Mouse (Mus musculus) testis, adult 10 weeks (tissue): ENCODE results near the gene Nek1. TPM values are rescaled to one million over a fixed set of nuclear protein-coding genes. Genes with fewer than 3 reads are reported as not detected.

Experiments used
- polyA plus RNA-seq: library from polyadenylated mRNA; stranded (reverse); fragments of 350-450 nt; fragmentation: Illumina TruSeq; extraction: RNeasy Lipid Tissue Mini Kit (QIAGEN cat#74804); gene quantifications from one replicate; pipeline ENCODE4 v1.2.3, GENCODE M21; 2014; ENCODE audit warnings: low read depth, low replicate concordance

Gene Nek1
- polyA plus RNA-seq, result 80.6 TPM

GRCm38 (mm10) chr8:60992910-60993638 lies at the start of gene Nek1:
Gene Nek1, plus strand, starts transcription at chr8:60993195.

GRCm38 (mm10) chr8:60982701-60983687 lies 10.0 kb upstream of the Nek1 start, which contains the start of gene Clcn3:
Gene Clcn3, minus strand, starts transcription at chr8:60983300.

Other genes with a start within 250 kb of the Nek1 start
- gene Hpf1, start 102.8 kb upstream of the Nek1 start, polyA plus RNA-seq, result 116 TPM
- gene Clcn3, start 9.9 kb upstream of the Nek1 start, polyA plus RNA-seq, result 43.7 TPM
- 2.6 TPM for gene Sh3rf1, start 230.7 kb downstream of the Nek1 start, polyA plus RNA-seq